Mouse (Mus musculus): Measurements from ENCODE around the gene Cltc. TPM values are rescaled to one million over a fixed set of nuclear protein-coding genes. Genes with fewer than 3 reads are reported as not detected.
A peak's percentile ranks its signal among the peaks of the same experiment; 100 is the strongest.

The Cltc gene
- total RNA-seq, 2 experiments from 2014 or later: 258 to 298 TPM

DNA sequence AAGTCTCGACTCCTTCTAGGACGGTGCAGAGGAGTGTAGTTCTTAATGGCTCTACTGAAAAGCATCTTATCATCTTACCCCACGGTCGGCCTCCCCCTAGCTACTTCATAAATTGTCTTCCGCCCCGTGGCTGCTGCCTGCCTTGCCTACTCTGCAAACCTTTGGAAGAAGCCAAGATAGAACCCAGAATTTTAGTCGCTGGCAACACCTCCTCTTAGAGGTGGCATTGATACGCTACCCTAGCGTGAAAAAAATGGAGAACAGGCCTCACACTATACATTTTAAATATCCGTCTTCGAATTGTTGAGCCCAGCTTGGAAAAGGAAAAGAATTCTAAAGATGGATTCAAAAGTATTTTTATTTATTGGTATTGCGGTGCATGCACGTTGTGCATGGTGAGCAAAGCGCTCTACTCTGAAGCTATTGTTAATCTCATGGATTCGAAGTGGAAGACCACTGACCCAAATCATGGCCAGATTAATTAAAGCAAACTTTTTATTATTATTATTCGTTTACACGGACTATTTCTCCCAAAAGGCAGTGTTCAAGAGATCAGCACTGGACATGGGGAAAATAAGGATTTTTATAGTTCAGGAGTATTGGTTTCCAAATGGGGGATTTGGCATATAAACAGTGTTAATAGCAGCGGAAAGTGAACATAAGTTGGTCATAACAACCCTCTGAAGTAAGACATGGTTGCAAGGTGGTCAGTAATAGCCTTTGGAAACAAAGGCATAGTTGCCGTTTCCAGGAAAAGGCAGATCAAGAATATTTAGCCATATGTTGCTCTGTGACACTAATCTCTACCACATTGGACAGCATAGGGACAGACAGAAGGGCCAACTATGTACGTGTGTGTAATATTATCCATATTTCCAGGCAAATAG is 73.0 kb downstream of the Cltc start:
- DNase-seq (ENCODE audit: low spot score in 2 of 2): no peak

DNA sequence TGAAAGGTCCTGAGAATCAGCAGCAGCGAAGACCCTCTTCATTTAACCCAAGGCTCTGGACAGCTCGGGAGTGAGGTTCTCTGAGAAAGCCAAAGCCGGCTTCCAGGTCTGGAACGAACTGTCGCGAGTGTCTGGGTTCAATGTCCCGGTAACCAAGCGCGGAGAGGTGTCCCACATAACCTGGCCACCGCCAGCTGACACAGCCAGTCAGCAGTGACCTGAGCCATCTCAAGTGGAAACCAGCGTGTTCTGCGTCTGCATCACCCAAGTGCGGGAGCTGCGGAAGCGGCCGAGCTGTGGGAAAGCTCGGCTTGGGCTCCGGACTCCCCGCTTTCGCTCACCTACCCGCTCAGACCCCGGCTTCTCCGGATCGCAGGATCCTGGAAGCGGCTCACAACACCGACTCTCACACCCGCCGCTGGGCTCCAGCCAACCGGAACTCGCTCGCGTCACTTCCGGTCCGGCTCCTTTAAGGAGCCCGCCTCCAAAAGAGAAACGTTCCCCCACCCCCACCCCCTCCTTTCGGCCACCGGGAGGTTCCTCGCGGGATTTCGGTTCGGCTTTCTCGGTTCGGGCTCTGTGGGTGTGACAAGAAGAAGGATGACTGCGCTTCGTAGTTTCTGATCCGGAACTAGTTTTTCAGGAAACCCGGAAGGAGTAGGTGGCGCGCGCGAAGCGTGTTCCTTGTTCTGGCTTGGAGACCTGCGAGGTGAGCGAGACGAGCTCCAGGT is 73.8 kb downstream of the Cltc start, which contains the start of the genes Vmp1 and Ptrh2:
Gene Vmp1, minus strand, starts transcription at position 442 of the 731 bp plus-strand sequence.
Gene Ptrh2, plus strand, starts transcription at position 591 of the 731 bp plus-strand sequence.
- DNase-seq (ENCODE audit: low spot score in 2 of 2): peak; percentile 92 to 93

DNA sequence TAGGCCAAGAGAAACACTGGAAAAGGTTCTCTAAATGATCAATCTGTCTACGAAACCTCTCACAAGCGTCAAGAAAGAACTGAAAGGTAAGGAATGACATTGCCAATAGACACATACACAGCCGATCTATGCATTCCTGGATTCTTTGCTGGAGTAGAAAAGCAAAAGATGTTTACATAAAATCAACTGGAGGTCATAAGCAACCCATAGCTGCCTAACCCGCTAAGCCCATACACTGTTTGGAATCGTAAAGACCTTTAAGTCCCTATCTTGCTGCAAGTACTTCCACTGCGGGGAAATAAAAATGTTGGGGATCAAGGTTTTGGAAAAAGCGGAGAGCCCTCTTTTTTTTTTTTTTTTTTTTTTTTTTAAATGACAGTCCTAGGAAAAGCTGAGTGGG is 74.5 kb downstream of the Cltc start:
- no peak for DNase-seq (ENCODE audit: low spot score in 2 of 2)

DNA sequence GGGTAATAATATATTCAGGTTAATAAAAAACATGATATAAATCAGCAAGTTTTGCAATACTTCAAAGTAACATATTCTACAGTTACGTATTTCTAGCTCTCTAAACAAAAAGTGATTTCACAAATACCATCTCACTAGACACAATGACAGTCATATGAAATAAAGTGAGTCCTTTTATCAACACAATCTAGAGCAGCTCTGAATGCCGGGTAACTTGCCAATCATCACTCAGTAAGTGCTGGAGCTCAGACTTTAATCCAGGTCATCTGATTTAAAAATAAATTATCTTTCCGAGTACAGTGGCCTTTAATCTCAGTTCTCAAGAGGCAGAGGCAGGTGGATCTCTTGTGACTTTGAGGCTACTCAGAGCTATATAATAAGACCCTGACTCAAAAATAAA is 75.9 kb downstream of the Cltc start:
- no peak for DNase-seq (ENCODE audit: low spot score in 2 of 2)

DNA sequence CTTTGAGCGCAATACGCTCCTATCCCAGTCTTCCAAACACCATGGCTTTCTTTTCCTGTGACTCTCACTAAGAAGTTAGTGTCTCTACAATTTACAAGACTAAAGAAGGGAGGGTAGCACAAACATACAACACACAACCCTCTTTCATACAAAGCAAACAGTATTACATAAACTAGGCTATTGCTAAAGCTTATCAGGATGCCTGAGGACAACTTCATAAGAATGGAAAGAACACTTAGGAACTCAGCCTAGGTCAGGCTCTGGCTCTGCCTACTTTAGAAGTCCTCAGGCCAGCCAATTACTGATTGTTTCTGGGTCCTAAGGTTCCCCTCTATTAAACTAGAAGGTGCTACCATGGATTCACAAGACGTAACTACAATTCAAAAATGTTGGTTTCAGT is 76.6 kb downstream of the Cltc start:
- no peak for DNase-seq (ENCODE audit: low spot score in 2 of 2)

DNA sequence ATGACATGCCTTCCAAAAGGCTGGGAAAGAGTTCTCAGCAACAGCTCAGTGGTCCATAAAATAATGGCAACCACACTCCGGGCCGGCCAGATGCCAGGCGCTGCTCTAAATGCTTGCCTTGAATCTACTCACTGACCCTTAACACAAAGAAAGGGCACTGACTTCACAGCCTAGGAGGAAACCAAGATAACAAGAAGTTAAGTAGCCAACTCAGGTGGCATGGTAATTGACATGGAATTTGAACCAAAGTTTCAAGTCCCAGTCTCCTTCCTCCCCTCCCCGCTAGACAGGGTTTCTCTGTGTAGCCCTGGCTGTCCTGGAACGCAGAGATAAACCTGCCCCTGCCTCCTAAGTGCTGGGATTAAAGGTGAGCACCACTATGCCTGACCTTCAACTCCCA is 78.4 kb downstream of the Cltc start:
- DNase-seq (ENCODE audit: low spot score in 2 of 2): no peak

DNA sequence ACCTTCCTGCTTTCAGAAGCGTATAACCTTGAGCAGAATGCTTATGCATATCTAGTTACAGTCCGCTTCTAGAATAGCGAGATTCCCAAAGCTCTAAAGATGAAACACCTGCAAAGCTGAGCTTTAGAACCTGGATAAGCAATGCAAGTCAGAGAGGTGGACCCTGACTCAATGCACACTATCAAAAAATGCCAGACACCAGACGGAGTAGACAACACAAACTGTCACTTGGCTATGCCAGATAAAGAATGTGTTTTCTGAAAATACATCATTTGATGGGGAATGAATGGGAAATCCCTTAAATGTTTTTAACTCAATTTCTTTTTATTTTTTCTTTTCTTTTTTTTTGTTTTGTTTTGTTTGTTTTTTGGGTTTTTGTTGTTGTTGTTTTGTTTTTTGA is 81.8 kb downstream of the Cltc start:
- DNase-seq (ENCODE audit: low spot score in 2 of 2): no peak

DNA sequence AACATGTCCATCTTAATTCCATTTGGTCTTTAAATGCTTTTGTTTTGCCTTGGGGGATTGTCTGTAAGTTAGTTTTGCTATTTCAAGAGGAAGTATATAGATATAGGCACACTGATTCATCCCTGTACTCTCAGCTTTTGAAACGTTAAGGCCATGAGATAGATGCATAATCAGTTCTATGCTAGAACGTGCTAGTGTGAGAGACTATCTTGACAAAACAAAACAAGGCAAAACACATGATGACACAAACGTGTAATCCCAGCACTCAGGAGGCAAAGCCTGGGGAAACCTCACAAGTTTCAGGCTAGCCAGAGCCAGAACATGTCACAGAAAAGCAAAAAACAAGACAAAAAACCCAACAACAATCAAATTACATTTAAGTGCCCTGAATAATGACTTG is 84.6 kb downstream of the Cltc start:
- DNase-seq (ENCODE audit: low spot score in 2 of 2): no peak

DNA sequence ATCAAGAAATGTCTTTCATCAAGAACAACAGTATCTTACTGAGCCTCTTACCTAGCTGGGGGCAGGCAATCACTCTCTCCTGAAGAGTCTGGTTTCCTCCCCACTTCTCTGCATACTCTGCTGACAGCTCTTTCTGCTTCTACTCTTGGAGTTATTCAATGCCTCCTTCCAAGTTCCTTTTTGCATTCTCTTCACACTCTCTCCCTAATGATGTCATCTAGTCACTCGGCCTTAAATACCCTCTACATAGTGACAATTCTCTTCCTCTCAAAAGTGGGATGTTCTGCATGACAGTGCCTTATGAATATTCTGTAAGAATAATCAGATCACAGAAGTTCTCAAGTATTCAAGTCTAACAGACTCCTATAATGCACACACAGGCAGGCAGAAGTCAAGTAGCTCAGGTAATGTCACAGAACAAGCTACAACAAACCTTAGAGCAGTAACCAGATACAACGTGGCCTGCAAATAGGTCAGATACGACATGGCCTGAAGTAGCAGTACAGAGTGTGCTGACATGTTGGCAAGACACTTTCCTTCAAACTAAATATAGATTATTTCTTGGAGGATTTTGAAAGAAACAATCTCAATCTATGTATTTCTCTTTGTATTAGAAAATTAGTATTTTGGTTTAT is 86.2 kb downstream of the Cltc start:
- DNase-seq (ENCODE audit: low spot score in 2 of 2): no peak

- no peak for DNase-seq (ENCODE audit: low spot score in 2 of 2)
Measured at GRCm38 (mm10) chr11:86668169-86668568, 89.2 kb downstream of the Cltc start.

DNA sequence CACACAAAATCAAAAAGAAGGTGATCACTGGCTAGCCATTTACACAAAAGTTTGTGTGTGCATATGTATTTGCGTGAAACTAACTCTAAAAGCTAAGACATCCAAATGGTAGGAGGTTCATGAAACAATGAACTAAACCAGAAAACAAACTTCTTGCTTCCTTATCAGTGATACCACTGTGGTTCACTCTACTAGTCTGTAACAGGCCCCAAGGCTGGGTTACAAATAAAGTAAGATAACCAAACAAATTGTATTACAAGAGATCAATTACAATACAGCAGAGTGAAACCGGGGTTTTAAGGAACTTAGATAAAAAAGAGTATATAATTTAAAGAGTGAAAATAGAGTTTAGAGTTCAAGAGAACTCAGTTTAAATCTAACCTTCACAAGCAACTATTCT is 89.8 kb downstream of the Cltc start:
- DNase-seq (ENCODE audit: low spot score in 2 of 2): no peak

GRCm38 (mm10) chr11:86664406-86664805 is 93.0 kb downstream of the Cltc start:
- no peak for DNase-seq (ENCODE audit: low spot score in 2 of 2)

- DNase-seq (ENCODE audit: low spot score in 2 of 2): no peak
Measured at GRCm38 (mm10) chr11:86663977-86664376, 93.4 kb downstream of the Cltc start.

- no peak for DNase-seq (ENCODE audit: low spot score in 2 of 2)
Measured at GRCm38 (mm10) chr11:86662986-86663895, 94.1 kb downstream of the Cltc start.

DNA sequence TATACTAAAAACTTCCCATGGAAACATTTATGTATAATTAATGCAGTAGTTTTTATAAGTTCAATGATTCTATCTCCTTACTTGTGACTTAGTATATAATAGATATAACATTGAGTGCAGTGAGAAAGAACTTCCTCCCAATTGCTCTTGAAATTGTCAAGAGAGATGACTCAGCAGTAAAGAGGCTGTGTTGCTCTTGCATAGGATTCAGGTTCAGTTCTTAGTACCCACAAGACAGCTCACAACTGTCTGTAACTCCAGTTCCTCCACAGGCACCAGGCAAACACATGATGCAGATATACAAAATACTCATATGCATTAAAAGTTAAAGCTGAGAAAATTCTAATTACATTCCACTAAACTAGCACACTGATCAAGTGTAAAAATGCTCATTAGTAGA is 99.5 kb downstream of the Cltc start:
- DNase-seq (ENCODE audit: low spot score in 2 of 2): no peak

DNA sequence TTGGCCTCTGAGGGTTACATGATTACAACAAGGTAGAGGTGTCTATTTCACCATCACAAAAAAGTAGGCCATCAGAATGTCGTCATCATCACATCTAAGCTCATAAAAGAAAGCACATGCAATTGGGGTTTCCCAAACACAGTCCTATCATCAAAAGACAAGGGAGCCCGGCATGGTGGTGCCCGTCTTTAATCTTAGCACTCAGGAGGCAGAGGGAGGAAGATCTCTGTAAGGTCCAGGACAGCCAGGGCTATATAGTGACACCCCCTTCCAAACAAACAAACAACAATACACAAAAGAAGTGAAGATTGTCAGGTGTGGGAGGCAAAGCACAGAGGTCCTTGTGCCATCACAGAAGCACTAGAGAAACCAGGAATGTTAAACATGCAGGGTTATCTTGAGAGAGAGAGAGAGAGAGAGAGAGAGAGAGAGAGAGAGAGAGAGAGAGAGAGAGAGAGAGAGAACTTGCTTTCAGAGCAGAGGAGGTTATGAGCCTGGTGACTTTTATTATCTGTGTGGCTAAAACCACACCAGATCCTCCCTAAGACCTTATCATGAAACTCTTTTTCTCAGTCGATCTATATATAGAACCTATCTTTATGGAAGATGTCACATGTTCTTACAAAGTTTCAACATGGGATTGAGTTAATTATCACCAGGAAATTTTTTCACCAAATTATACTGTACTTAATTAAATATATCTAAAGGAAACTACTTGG is 100.4 kb downstream of the Cltc start:
- DNase-seq (ENCODE audit: low spot score in 2 of 2): no peak

GRCm38 (mm10) chr11:86655671-86656070 is 101.7 kb downstream of the Cltc start:
- no peak for DNase-seq (ENCODE audit: low spot score in 2 of 2)

DNA sequence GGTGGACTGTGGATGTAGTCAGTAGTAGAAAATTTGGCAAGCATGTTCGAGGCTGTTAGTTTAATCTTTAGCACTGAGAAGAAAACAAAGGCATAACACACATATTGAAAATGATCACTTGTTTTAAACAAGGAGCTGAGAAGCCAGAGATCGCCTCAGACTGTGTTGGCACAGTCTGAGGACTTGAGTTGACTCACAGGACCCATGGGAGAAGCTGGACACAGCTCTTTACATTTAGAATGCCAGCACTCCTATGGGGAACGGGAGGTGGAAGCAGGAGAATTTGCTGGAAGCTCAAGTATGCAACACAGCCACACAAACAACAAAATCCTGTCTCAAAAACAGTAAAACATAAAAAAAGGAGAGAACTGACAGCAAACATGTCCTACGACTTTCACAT is 103.3 kb downstream of the Cltc start:
- DNase-seq (ENCODE audit: low spot score in 2 of 2): no peak

DNA sequence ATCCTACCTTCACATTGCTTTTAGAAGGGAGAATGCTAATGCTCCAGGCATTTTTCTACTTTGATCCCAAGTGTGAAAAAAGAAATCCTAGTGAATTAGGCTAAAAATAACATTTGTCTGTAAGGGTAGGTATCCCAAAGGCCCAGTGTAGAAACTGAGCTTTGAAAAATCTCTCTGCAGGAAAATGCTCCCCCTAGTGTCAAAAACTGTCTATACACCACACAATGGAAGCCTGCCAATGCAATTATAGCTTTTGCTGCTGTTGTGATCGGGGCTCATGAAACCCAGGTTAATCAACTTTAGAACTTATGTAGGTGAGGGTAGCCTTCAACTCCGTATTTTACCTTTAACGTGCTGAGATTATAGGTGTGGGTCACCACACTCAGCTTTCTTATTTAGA is 103.9 kb downstream of the Cltc start:
- DNase-seq (ENCODE audit: low spot score in 2 of 2): peak in 1 of 2 experiments; percentile 54

DNA sequence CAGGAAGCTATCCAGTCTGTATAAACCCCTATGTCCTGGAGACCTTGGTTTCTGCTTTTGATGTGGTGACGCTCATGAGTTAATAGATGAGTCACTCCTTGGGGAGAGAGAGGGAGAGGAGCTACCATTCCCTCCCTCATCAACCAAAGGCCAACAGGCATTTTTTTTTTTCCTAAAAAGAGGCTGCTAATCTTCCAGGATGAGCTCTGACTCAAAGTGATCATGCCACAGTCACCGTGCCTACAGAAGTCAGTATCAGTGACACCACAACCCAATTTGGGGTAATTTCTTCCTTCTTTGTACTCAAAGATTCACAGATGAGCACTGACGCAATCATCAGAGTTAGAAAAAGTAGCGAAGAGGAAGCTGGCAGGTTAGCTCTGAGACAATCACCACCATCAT is 104.8 kb downstream of the Cltc start:
- DNase-seq (ENCODE audit: low spot score in 2 of 2): no peak
